Mouse (Mus musculus): ENCODE data around the gene Cda.
"Not testable (repeated sequence)": the region's sequence is repeated elsewhere in the genome, so short reads cannot be mapped to it uniquely, and the experiment has no call there.

DNA sequence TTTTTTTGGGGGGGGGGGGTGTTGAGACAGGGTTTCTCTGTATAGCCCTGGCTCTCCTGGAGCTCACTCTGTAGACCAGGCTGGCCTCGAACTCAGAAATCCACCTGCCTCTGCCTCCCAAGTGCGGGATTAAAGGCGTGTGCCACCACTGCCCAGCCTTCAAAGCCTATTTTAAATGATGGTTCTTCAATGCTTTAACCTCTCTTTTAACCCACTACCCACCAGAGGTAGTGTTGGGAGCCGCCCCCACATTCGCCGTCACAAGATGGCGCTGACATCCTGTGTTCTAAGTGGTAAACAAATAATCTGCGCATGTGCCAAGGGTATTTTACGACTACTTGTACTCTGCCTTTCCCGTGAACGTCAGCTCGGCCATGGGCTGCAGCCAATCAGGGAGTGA lies 40.6 kb downstream of the Cda start:
- TF ChIP-seq CTCF (IDR thresholded peaks at IDR 0.05; ENCODE audit: extremely low read depth, insufficient read depth, insufficient read length, insufficient replicate concordance); POLR2A (IDR thresholded peaks at IDR 0.05; ENCODE audit: low read depth, low read length): not testable (repeated sequence)
